Mouse (Mus musculus) lung, postnatal 14 days (tissue): ENCODE results near the gene Tradd.

Source experiments
- DNase-seq: peaks from one replicate; pipeline ENCODE4 v3.0.0; 2021

Tradd gene

GRCm38 (mm10) chr8:105264024-105264982 lies at the start of gene Tradd, which contains the start of gene Fbxl8:
Gene Tradd (minus strand): TSS chr8:105264609.
Gene Fbxl8 (plus strand): TSS chr8:105264648.
- DNase-seq = peak; percentile 80

GRCm38 (mm10) chr8:105313622-105314402 lies 49.4 kb upstream of the Tradd start:
- DNase-seq = no peak

GRCm38 (mm10) chr8:105312891-105313481 lies 48.6 kb upstream of the Tradd start:
- DNase-seq = no peak

- DNase-seq = no peak
Observed at GRCm38 (mm10) chr8:105311718-105312117, 47.3 kb upstream of the Tradd start.

GRCm38 (mm10) chr8:105310118-105310517 lies 45.7 kb upstream of the Tradd start:
- DNase-seq = no peak

GRCm38 (mm10) chr8:105309142-105309847 lies 44.9 kb upstream of the Tradd start:
- no peak for DNase-seq

- DNase-seq = no peak
Observed at GRCm38 (mm10) chr8:105308428-105308827, 44.0 kb upstream of the Tradd start.

- DNase-seq = no peak
Observed at GRCm38 (mm10) chr8:105307670-105308069, 43.3 kb upstream of the Tradd start.

GRCm38 (mm10) chr8:105306146-105306691 lies 41.8 kb upstream of the Tradd start:
- DNase-seq = no peak

- DNase-seq = peak; percentile 70
Observed at GRCm38 (mm10) chr8:105305211-105306145, 41.1 kb upstream of the Tradd start, which contains the start of gene Elmo3. Gene Elmo3 (plus strand): TSS chr8:105305601.

- no peak for DNase-seq
Observed at GRCm38 (mm10) chr8:105304325-105305210, 40.2 kb upstream of the Tradd start.

- no peak for DNase-seq
Observed at GRCm38 (mm10) chr8:105303874-105304273, 39.5 kb upstream of the Tradd start.

GRCm38 (mm10) chr8:105303396-105303795 lies 39.0 kb upstream of the Tradd start:
- no peak for DNase-seq

GRCm38 (mm10) chr8:105299962-105300361 lies 35.6 kb upstream of the Tradd start:
- no peak for DNase-seq

GRCm38 (mm10) chr8:105298351-105299252 lies 34.2 kb upstream of the Tradd start:
- DNase-seq = no peak

- peak; percentile 94 for DNase-seq
Observed at GRCm38 (mm10) chr8:105297511-105298192, 33.2 kb upstream of the Tradd start, which contains the start of gene E2f4. Gene E2f4 (plus strand): TSS chr8:105297663.

- DNase-seq = no peak
Observed at GRCm38 (mm10) chr8:105295895-105296573, 31.6 kb upstream of the Tradd start, which contains the start of gene Exoc3l. Gene Exoc3l (minus strand): TSS chr8:105296101.
